Mouse (Mus musculus): ENCODE measurements at regions not wholly inside any gene's neighbourhood (a gene's known extent, or its start where the extent isn't known, plus 50 kb on each side); places are given as distances from the start of the nearest gene placed in this dataset.

GRCm38 (mm10) chr15:60548045-60548444, 305.5 kb downstream of the Fam84b start:
- TF ChIP-seq MAFK (IDR thresholded peaks at IDR 0.05; ENCODE audit: insufficient read depth, low read depth, low read length) (no peak), ZNF384 (IDR thresholded peaks at IDR 0.05; ENCODE audit: low read depth, low read length) (no peak)

Measured in ES-E14 (cell line).